Mouse (Mus musculus) effector memory CD4-positive, alpha-beta T cell, adult 7 months (primary cell): ENCODE data around the gene Ttll5. TPM values are rescaled to one million over a fixed set of nuclear protein-coding genes. Genes with fewer than 3 reads are reported as not detected.

Experiments
- polyA plus RNA-seq: library from polyadenylated mRNA; unstranded; fragments of 100-300 nt; shearing (Covaris generic); gene quantifications from one replicate; pipeline ENCODE4 v1.2.1, GENCODE M21; 2017

Ttll5 gene
- 17.7 TPM for polyA plus RNA-seq

DNA sequence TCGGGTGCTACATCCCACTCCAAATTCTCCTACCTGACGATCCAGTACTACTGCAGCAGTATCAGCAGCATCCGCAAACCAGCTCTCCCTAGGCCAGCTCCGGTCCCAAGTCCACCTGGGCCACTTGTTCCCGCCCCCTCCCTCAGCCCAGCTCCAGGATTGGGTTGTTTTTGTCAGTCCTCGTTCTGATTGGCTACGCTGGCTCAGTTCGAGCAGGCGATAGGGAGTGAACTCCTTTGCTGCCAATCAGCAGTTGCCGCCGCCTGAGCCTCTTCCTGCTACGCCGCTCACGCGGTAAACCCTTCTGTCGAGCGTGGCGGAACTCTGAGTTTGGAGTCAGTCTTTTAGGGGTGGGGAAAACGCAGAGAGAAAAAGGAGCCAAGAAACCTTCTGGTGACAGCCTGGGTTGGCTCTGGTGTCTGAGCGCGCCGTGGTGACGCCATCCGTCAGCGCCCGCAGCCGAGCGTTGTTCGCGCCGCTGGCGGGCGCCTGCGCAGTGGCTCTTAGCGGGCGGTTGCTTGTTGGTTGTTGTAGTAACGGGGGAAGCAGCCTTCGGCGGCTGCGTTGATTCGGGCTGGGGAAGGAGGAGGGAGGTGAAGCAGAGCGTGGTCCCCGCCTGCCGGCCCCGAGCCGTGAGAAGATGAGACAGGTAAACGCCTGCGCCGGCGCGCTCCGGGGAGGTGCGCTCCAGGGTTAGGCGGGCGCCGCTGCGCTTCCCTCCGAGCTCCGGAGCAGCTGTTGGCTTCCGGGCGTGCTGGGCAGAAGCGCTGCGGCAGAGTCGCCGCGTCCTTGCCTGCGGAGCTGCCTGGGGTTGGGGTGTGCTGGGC, at the start of gene Ttll5, which contains the start of gene Erg28:
TSS of gene Ttll5 (plus strand) at position 222 of the 827 bp plus-strand sequence.
TSS of gene Erg28 (minus strand) at position 113 of the 827 bp plus-strand sequence.

DNA sequence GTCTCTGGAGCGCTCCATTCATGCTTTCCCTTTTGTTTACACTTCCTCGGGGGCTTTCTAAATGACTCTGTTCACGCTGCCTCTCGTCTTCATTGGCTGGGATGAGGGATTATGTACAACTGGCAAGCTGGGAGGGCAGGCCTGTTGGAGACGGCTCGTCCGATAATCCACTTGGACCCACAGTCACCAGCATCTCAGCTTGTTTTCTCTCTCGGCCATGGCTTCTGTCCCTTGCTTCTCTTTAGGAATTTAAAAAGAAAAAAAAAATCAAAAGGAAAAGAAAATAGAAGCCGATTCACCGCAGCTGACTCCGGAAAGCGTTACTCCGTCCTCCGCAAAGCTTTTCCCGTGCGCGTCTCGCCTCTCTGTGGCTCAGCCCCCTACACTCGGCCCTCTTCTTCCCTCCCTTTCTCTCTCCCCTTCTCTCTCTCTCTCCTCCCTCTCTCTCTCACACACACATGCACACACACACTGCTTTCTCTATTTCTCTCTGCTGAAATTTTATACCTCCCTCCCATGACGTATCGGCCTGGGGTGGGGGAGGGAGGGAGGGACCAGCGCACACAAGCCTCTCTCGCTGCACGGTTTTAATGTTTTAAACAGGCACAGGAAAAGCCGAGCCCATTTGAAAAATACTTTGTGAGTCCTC, 254.2 kb downstream of the Ttll5 start, which contains the start of gene Tgfb3:
TSS of gene Tgfb3 (minus strand) at position 489 of the 649 bp plus-strand sequence.

DNA sequence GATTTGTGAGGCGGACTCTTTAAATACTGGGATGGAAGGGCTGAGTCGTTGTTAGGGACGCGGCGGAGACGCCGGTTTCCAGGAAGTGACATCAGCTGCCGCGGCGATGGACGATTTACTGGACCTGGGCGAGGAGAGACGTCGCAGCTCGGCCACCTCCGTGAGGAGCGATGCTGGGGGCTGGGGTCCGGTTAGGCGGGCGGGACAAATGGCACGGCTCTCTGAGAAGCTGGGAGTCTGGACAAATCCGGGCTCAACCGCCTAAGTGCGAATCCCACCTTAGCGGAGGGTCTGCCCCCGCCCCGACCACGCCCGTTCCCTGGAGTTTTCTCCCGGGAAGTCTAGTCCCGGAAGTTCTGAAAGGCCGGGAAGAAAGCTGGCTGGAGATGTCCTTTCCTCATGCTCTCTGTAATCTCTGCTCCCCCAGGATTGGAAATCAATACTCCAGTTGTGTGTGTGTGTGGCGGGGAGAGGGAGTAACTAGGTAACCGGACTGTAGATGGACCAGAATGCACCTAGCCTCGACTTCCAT, 258.1 kb downstream of the Ttll5 start, which contains the start of gene Ift43:
TSS of gene Ift43 (plus strand) at position 61 of the 532 bp plus-strand sequence.

Other genes starting within 250 kb of the Ttll5 start
- gene Jdp2, start 225.6 kb upstream of the Ttll5 start, polyA plus RNA-seq, result 8.3 TPM
- gene Batf, start 138.0 kb upstream of the Ttll5 start, polyA plus RNA-seq, result 774 TPM
- gene Flvcr2, start 78.1 kb upstream of the Ttll5 start, polyA plus RNA-seq, result not detected
- gene Erg28, start 109 bp upstream of the Ttll5 start, polyA plus RNA-seq, result 66.0 TPM